Mouse (Mus musculus) kidney, embryonic 16.5 days (tissue): Measurements from ENCODE around the gene 5730522E02Rik. TPM values are rescaled to one million over a fixed set of nuclear protein-coding genes. Genes with fewer than 3 reads are reported as not detected.

Experiments used
- ATAC-seq: fragments of 200-750 bp; cut with Nextera tagmentation; 2 replicates; pipeline ENCODE4 v1.8.0; 2017; ENCODE audit warnings: moderate TSS enrichment; ENCODE audit not compliant: low FRiP score, low TSS enrichment
- H3K27ac ChIP-seq: fragments of 300-500 bp; sonication (generic); 2 replicates; pipeline ENCODE4 v1.5.1; 2014; ENCODE audit warnings: low read length
- H3K27me3 ChIP-seq: fragments of 300-500 bp; sonication (generic); 2 replicates; pipeline ENCODE4 v1.6.1; 2014; ENCODE audit warnings: low read length, control low read depth, mixed read lengths; ENCODE audit not compliant: insufficient read depth
- H3K36me3 ChIP-seq: fragments of 300-500 bp; sonication (generic); 2 replicates; pipeline ENCODE4 v1.6.1; 2014; ENCODE audit warnings: low read length, control low read depth, mixed read lengths; ENCODE audit not compliant: insufficient read depth
- H3K4me1 ChIP-seq: fragments of 300-500 bp; sonication (generic); 2 replicates; pipeline ENCODE4 v1.6.1; 2014; ENCODE audit warnings: low read length, control low read depth, mixed read lengths; ENCODE audit not compliant: insufficient read depth
- H3K4me2 ChIP-seq: fragments of 300-500 bp; sonication (generic); replicated peaks from 2 replicates; pipeline ENCODE4 v1.6.1; 2014; ENCODE audit warnings: low read depth, low read length
- H3K4me3 ChIP-seq: fragments of 300-500 bp; sonication (generic); 2 replicates; pipeline ENCODE4 v1.5.1; 2014; ENCODE audit warnings: mild to moderate bottlenecking, low read length
- H3K9ac ChIP-seq: fragments of 300-500 bp; sonication (generic); replicated peaks from 2 replicates; pipeline ENCODE4 v1.6.1; 2014; ENCODE audit warnings: low read length
- H3K9me3 ChIP-seq: fragments of 300-500 bp; sonication (generic); 2 replicates; pipeline ENCODE4 v1.6.1; 2016; ENCODE audit warnings: low read length, control low read depth
- WGBS: fragments of 180-500 bp; shearing (Covaris S2); extraction: QIAGEN DNeasy Blood & Tissue Kit; methylation state at CpG from one replicate; pipeline ENCODE4 v1.1.7; 2014; 5-methylcytosine and 5-hydroxymethylcytosine counted together
- polyA plus RNA-seq: library from polyadenylated mRNA; unstranded; fragments of >200 nt; fragmentation: Nextera tagmentation; extraction: Ambion mirVana; gene quantifications from 2 replicates; pipeline ENCODE4 v1.2.1, GENCODE M21; 2015

The 5730522E02Rik gene
- polyA plus RNA-seq, 1 experiment from 2014 or later: 3.0 TPM

DNA sequence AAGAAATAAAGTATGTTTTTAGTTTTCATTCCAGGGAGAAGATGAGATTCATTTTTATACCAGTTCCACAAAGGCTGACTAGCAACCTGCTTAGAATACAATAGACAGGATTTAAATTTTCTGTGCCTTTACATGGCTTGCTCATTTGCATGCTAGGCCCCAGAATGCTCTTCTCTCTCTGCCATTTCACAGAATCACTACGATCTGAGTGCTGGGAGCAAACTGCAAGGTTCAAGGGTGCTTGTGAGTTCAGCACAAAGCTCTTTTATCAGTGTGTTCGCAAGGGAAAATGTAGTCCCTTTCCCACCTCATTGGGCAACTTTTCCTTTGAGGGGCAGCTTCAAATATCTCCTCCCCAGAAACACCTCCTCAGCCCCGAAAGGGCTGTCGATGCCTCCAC, 107.7 kb downstream of the 5730522E02Rik start:
- H3K4me2 ChIP-seq: no peak overlapping the region; the same call in 1 of the 2 replicates

DNA sequence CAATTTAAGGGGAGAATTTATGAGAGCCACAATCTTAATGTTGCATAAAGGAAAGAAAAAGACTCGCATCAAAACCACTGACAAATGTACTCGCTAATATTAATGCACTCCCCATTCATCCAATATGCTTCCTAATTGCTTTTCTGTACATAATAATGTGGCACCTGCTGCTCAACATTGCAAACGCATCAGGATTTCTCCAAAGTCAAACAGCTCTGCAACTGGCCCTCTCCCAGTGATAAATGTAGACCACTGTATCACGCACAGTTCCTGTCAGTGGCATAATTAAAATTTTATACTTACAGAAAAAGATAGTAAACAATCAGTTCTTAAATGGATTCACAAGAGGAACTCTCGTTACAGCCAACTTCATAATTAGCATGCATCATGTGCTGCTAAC, 110.5 kb downstream of the 5730522E02Rik start:
- H3K9ac ChIP-seq: no peak overlapping the region
- no peak overlapping the region for H3K4me2 ChIP-seq
- H3K4me1 ChIP-seq: no peaks in the 10 kb centered on the region
- no peak overlapping the region for H3K4me3 ChIP-seq
- H3K36me3 ChIP-seq: no peaks in the 10 kb centered on the region
- 85% methylated on average over 5 of the region's 5 CpGs for WGBS
- no peak for ATAC-seq
- H3K9me3 ChIP-seq: no peaks in the 10 kb centered on the region
- no peaks in the 10 kb centered on the region; the same call in 1 of the 2 replicates for H3K27me3 ChIP-seq
- H3K27ac ChIP-seq: no peak overlapping the region

More for the DNA sequence above, 107.7 kb downstream of the 5730522E02Rik start:
- no peak overlapping the region for H3K27ac ChIP-seq
- no peaks in the 10 kb centered on the region; the same call in 1 of the 2 replicates for H3K27me3 ChIP-seq
- H3K4me1 ChIP-seq: no peaks in the 10 kb centered on the region
- no peaks in the 10 kb centered on the region for H3K9me3 ChIP-seq
- no peak for ATAC-seq
- H3K36me3 ChIP-seq: no peaks in the 10 kb centered on the region
- H3K9ac ChIP-seq: no peak overlapping the region
- 32% methylated on average over 4 of the region's 4 CpGs for WGBS
- H3K4me3 ChIP-seq: no peak overlapping the region

DNA sequence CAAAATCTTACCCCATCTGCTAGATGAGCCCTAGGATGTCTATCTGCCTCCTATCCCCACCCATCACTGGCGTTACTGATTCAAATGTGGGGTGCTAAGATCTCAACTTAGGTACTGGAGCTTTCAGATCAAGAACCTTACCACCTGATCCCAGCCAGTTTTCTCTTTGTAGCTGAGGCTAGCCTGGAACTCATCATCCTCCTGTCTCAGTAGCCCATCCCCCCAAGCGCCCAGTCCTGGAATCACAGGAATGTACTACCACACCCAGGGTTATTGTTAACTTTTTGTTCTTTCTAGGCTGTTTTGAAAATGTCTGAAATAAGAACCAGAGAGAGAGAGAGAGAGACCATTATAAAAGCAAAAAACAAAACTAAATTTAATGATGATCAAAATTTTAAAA, 111.6 kb downstream of the 5730522E02Rik start:
- Histone ChIP-seq H3K4me1 (no peaks in the 10 kb centered on the region), H3K4me2 (no peak overlapping the region), H3K9me3 (no peaks in the 10 kb centered on the region), H3K4me3 (no peak overlapping the region), H3K27me3 (no peaks in the 10 kb centered on the region; the same call in 1 of the 2 replicates), H3K9ac (no peak overlapping the region), H3K36me3 (no peaks in the 10 kb centered on the region), H3K27ac (no peak overlapping the region)
- no peak for ATAC-seq
- 85% methylated on average over 2 of the region's 2 CpGs for WGBS

DNA sequence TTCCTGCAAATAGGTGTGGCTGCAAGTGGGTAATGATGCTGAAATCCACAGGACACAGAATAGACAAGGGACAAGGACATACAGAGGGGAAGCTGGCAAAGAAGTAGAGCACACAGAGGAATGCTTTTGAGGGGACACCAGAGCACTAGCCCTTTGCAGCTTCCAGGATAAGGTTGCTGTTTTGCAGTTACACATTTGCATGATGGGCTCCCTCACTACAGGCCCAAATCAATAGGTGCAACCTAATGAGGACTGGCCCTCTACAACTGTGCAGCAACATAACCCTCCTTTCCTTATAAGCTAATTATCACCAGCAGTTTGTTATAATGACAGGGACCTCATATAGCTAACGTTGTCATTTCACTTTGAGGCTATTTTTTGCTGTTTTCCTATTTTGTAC, 114.5 kb downstream of the 5730522E02Rik start:
- Histone ChIP-seq H3K9ac (no peak overlapping the region), H3K4me1 (no peaks in the 10 kb centered on the region), H3K9me3 (no peaks in the 10 kb centered on the region), H3K36me3 (no peaks in the 10 kb centered on the region), H3K27ac (no peak overlapping the region), H3K4me2 (no peak overlapping the region), H3K27me3 (no peaks in the 10 kb centered on the region), H3K4me3 (no peak overlapping the region)
- ATAC-seq: no peak
- 75% methylated on average over 1 of the region's 1 CpGs for WGBS

DNA sequence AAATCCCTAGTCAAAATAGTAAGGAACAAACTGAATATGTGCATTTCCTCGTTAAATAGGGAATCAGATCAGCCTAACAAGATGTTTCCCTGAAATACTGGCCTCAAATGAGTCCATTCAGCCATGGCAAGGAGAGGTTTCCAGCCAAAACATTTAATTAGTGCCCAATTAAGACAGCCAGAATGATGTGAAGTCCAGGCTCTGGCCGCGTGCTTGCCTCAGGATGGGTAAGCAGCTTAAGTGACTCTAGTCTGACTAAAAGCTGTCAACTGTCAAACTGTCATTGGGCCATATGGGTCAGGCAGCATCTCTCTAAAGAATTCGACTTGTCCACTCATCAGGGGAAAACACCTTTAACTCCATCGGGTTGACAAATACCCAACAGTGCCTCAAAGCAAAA, 121.6 kb downstream of the 5730522E02Rik start:
- Histone ChIP-seq H3K4me2 (no peak overlapping the region), H3K4me3 (no peak overlapping the region), H3K9me3 (no peaks in the 10 kb centered on the region), H3K27ac (no peak overlapping the region), H3K36me3 (no peaks in the 10 kb centered on the region), H3K27me3 (no peaks in the 10 kb centered on the region), H3K4me1 (no peaks in the 10 kb centered on the region), H3K9ac (no peak overlapping the region)
- ATAC-seq: no peak
- WGBS: 65% methylated on average over 5 of the region's 5 CpGs

DNA sequence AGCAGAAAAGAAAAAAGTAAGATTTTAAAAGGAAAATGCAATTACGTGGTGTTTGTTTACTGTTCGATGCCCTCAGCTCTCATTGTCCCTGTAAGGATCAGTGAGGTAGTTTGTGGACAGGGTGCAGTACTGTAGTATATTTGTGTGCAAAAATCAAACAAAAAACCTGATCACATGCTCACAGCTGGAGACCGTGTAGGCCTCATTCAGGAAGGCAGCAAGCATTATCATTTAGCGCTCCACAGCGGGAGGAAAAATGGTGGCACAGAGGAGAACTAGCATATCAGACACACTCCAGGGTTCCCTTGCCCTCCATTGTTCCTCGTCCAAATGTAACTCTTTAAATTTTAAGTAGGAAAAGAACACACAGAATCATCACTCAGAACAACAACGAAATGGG, 123.9 kb downstream of the 5730522E02Rik start:
- Histone ChIP-seq H3K27ac (no peak overlapping the region), H3K9me3 (no peaks in the 10 kb centered on the region), H3K36me3 (no peaks in the 10 kb centered on the region), H3K27me3 (no peaks in the 10 kb centered on the region), H3K4me1 (no peaks in the 10 kb centered on the region), H3K4me3 (no peak overlapping the region), H3K4me2 (no peak overlapping the region), H3K9ac (no peak overlapping the region)
- WGBS: 85% methylated on average over 7 of the region's 7 CpGs
- no peak for ATAC-seq

DNA sequence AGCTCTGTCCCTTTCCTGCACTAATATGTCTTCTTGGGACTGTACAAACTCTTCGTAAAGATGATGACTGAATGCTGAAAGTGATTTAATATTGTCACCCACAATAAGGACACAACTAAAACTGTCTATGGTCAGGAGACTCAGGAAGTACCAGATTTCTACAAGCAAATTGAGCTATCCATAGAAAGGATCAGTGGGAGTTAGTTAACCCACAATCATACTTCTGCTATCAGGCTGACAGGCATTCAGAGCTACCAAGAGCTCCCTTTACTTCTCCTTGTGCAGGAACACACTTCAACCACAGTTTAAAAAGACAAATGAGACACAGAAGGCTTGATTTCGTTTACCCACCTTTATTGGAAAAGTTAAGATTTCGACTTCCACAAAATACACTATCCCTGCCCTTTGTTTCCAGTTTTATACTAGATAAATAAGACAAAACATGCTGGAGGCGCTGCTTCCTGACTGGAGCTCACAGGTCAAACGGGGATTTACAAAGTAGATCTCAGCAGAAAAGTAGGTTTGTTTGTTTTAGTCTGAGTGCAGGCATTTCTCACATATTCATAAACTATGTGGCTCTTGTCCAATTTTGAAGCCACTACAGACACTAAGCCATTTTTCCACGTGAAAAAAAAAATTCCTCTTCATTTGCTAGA, 125.1 kb downstream of the 5730522E02Rik start:
- H3K4me3 ChIP-seq: no peak overlapping the region
- H3K9me3 ChIP-seq: no peaks in the 10 kb centered on the region
- H3K36me3 ChIP-seq: no peaks in the 10 kb centered on the region
- H3K27me3 ChIP-seq: no peaks in the 10 kb centered on the region
- WGBS: 42% methylated on average over 6 of the region's 6 CpGs
- no peak for ATAC-seq
- H3K27ac ChIP-seq: no peak overlapping the region
- no peak overlapping the region for H3K4me2 ChIP-seq
- H3K4me1 ChIP-seq: no peaks in the 10 kb centered on the region
- H3K9ac ChIP-seq: no peak overlapping the region

DNA sequence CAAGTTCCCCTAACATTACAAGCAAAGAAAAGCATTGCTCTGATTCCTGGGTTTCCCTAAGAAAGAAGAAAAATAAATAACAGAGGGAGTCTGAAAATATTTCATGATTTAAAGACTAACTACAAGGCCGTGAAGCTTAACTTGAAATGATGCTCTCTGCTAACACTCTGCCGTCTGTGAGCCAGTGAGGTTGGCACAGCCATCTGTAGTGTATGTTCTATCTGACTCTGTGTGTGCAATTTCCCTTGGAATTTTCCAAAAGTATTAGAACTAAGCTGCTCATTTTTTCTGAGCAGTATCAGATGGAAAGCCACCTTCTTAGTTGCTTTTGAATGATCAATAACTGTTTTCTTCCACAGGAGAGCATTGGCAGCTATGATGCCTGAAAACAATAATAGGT, 134.2 kb downstream of the 5730522E02Rik start:
- Histone ChIP-seq H3K4me1 (no peaks in the 10 kb centered on the region), H3K36me3 (no peaks in the 10 kb centered on the region), H3K27ac (no peak overlapping the region), H3K4me3 (no peak overlapping the region), H3K9me3 (no peaks in the 10 kb centered on the region), H3K4me2 (no peak overlapping the region), H3K9ac (no peak overlapping the region), H3K27me3 (no peaks in the 10 kb centered on the region)
- WGBS: 67% methylated on average over 2 of the region's 2 CpGs
- ATAC-seq: no peak

DNA sequence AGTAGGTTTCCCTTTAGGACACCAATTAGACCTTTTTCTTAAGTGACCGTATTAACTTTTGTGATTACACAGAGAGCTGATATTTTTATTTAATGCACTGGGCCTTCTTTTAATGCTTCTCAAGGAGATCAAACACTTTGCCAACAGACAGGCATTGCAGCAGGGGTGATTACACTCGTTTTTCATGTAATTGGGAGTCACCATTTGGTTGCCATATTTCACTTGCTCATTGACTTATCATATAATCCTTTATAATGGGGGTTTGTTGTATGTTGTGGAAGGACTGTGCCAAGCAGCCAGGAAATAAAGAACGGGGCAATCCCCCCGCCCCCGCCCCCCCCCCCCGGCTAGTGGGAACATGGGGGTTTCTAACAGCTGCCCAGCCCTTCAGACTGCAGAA, 135.0 kb downstream of the 5730522E02Rik start:
- no peak for ATAC-seq
- Histone ChIP-seq H3K4me3 (no peak overlapping the region), H3K9me3 (no peaks in the 10 kb centered on the region), H3K9ac (no peak overlapping the region), H3K27me3 (no peaks in the 10 kb centered on the region), H3K27ac (no peak overlapping the region), H3K4me1 (no peaks in the 10 kb centered on the region), H3K4me2 (no peak overlapping the region), H3K36me3 (no peaks in the 10 kb centered on the region)
- 78% methylated on average over 6 of the region's 6 CpGs for WGBS

DNA sequence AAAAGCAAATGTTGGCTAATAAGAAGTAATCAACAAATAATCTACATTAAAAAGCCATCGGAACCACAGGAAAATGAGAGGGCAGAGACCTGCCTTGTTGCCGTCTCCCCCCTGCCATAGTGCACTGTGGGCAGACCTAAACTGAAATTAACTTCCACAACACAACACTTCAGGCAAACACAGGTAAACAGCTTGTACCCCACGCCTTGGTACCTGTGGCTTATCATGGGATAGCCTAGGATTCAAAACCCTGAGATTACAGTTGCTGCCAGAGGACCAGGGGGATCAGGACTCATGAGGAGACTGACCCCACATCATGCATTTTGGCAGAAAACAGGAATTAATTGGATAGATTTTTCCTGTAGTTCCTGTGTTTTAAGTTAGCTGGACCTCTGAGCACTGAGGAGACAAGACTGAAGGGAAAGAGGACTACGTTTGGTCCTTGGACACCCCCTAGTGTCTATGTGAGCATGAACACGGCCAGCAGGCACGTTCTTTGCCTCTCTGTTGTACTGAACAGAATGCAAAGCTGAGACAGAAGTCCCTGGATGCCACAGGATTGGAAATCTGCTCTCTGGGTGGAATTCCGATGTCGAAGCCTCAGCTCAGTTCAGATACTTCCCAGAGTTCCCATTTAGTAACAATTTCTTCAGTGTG, 136.8 kb downstream of the 5730522E02Rik start:
- Histone ChIP-seq H3K36me3 (no peaks in the 10 kb centered on the region), H3K4me1 (no peaks in the 10 kb centered on the region), H3K4me2 (no peak overlapping the region), H3K27ac (no peak overlapping the region), H3K9me3 (no peaks in the 10 kb centered on the region), H3K27me3 (no peaks in the 10 kb centered on the region), H3K4me3 (no peak overlapping the region), H3K9ac (no peak overlapping the region)
- 46% methylated on average over 8 of the region's 8 CpGs for WGBS
- ATAC-seq: peak; percentile 88; the same call in 1 of the 2 replicates
